ENCODE assay signal across 8 mouse cellular contexts in genomic region chr6:83325525-83326393, GRCm38 (mm10). TPM values are rescaled to one million over a fixed set of nuclear protein-coding genes. Genes with fewer than 3 reads are reported as not detected.
DNase-seq lines count a peak whose midpoint lies in the region; ATAC-seq and TF ChIP-seq lines count a peak whose summit lies in the region.

Gene Mthfd2 (minus strand): TSS chr6:83325908.
Gene Mob1a (plus strand): TSS chr6:83326016.

- under 1% methylated on average over 60 of the region's 65 CpGs for WGBS in heart, embryonic 12.5 days
- WGBS in kidney, postnatal 0 days = under 1% methylated on average over 65 of the region's 65 CpGs
- whole genome bisulfite sequencing in liver, embryonic 11.5 days = under 1% methylated on average over 65 of the region's 65 CpGs
- under 1% methylated on average over 65 of the region's 65 CpGs for WGBS in stomach, embryonic 14.5 days

- DNase-seq in CD4-positive helper T cell, adult 2 months (ENCODE audit: low read depth, low spot score) = peak; percentile 96
- DNase-seq in brain, embryonic 18.5 days (ENCODE audit: low read depth, low spot score) = peak; percentile 82
- peak; percentile 99 for DNase-seq in kidney, postnatal 0 days (ENCODE audit: low spot score)
- DNase-seq in liver, embryonic 11.5 days (ENCODE audit: low spot score) = peak; percentile 93
- peak; percentile 96 for DNase-seq in naive thymus-derived CD4-positive, alpha-beta T cell, adult 2 months (ENCODE audit: low read depth)

- peaks cover 13% of the 10 kb centered on the region for H3K36me3 ChIP-seq in heart, embryonic 12.5 days
- peaks cover 14% of the 10 kb centered on the region for H3K36me3 ChIP-seq in kidney, postnatal 0 days (ENCODE audit: insufficient read depth, low read length)
- peaks cover 13% of the 10 kb centered on the region for H3K36me3 ChIP-seq in liver, embryonic 11.5 days (ENCODE audit: control insufficient read depth, insufficient read depth, low read length)
- H3K36me3 ChIP-seq in stomach, embryonic 14.5 days (ENCODE audit: control insufficient read depth, insufficient read depth, low read length) = peaks cover 8% of the 10 kb centered on the region

- H3K27ac ChIP-seq in heart, embryonic 12.5 days (ENCODE audit: poor library complexity, severe bottlenecking) = peak within 1 kb of the TSS; percentile 94
- peak within 1 kb of the TSS; percentile 95 for H3K27ac ChIP-seq in kidney, postnatal 0 days
- H3K27ac ChIP-seq in liver, embryonic 11.5 days (ENCODE audit: low read depth, low read length) = peak within 1 kb of the TSS; percentile 86
- peak within 1 kb of the TSS; percentile 93 for H3K27ac ChIP-seq in stomach, embryonic 14.5 days (ENCODE audit: low read length)

- no peaks in the 10 kb centered on the region for H3K9me3 ChIP-seq in heart, embryonic 12.5 days (replicated peaks)
- no peaks in the 10 kb centered on the region for H3K9me3 ChIP-seq in kidney, postnatal 0 days (replicated peaks; ENCODE audit: low read length)
- no peaks in the 10 kb centered on the region for H3K9me3 ChIP-seq in liver, embryonic 11.5 days (ENCODE audit: control insufficient read depth, low read length)
- no peaks in the 10 kb centered on the region for H3K9me3 ChIP-seq in stomach, embryonic 14.5 days (ENCODE audit: control insufficient read depth, low read depth, low read length)

- H3K9ac ChIP-seq in heart, embryonic 12.5 days = peak within 1 kb of the TSS; percentile 91
- H3K9ac ChIP-seq in kidney, postnatal 0 days (ENCODE audit: low read depth, low read length) = peak within 1 kb of the TSS; percentile 90
- H3K9ac ChIP-seq in liver, embryonic 11.5 days (ENCODE audit: low read depth, low read length) = peak within 1 kb of the TSS; percentile 84
- peak within 1 kb of the TSS; percentile 80 for H3K9ac ChIP-seq in stomach, embryonic 14.5 days (replicated peaks; ENCODE audit: low read depth, low read length)

- no peak; the same call in 1 of the 2 replicates for TF ChIP-seq CTCF in kidney, postnatal 0 days (IDR thresholded peaks at IDR 0.05; ENCODE audit: low read depth)

- H3K4me3 ChIP-seq in heart, embryonic 12.5 days = peak within 1 kb of the TSS; percentile 80
- H3K4me3 ChIP-seq in kidney, postnatal 0 days (replicated peaks; ENCODE audit: low read depth, low read length) = peak within 1 kb of the TSS; percentile 88
- peak within 1 kb of the TSS; percentile 89 for H3K4me3 ChIP-seq in liver, embryonic 11.5 days (ENCODE audit: low read depth, low read length)
- peak within 1 kb of the TSS; percentile 94 for H3K4me3 ChIP-seq in stomach, embryonic 14.5 days (ENCODE audit: low read depth, low read length)

- H3K4me1 ChIP-seq in heart, embryonic 12.5 days (replicated peaks) = peaks cover 14% of the 10 kb centered on the region
- H3K4me1 ChIP-seq in kidney, postnatal 0 days (replicated peaks; ENCODE audit: insufficient read depth, low read length) = peaks cover 8% of the 10 kb centered on the region; the same call in 1 of the 2 replicates
- peaks cover 13% of the 10 kb centered on the region for H3K4me1 ChIP-seq in liver, embryonic 11.5 days (replicated peaks; ENCODE audit: control insufficient read depth, insufficient read depth, low read length)
- H3K4me1 ChIP-seq in stomach, embryonic 14.5 days (ENCODE audit: control insufficient read depth, insufficient read depth, low read length) = peaks cover 9% of the 10 kb centered on the region; the same call in 1 of the 2 replicates

- ATAC-seq in erythroid progenitor cell, adult 5-6 weeks (replicated peaks; ENCODE audit: low FRiP score, poor library complexity, severe bottlenecking) = peak; percentile 94
- ATAC-seq in heart, embryonic 12.5 days (ENCODE audit: insufficient number of reproducible peaks, low FRiP score) = peak; percentile 98
- ATAC-seq in kidney, postnatal 0 days (replicated peaks; ENCODE audit: low FRiP score, low read depth) = peak; percentile 98
- peak; percentile 97 for ATAC-seq in liver, embryonic 11.5 days (replicated peaks; ENCODE audit: low FRiP score)
- ATAC-seq in stomach, embryonic 14.5 days (ENCODE audit: insufficient number of reproducible peaks, insufficient read depth, low FRiP score, low read depth) = peak; percentile 96

- no peaks in the 10 kb centered on the region for H3K27me3 ChIP-seq in heart, embryonic 12.5 days (replicated peaks)
- H3K27me3 ChIP-seq in kidney, postnatal 0 days (ENCODE audit: insufficient read depth, low read length) = no peaks in the 10 kb centered on the region
- H3K27me3 ChIP-seq in liver, embryonic 11.5 days (replicated peaks; ENCODE audit: control insufficient read depth, insufficient read depth, low read length) = no peaks in the 10 kb centered on the region
- no peaks in the 10 kb centered on the region for H3K27me3 ChIP-seq in stomach, embryonic 14.5 days (ENCODE audit: control insufficient read depth, insufficient read depth, low read length)

- H3K4me2 ChIP-seq in heart, embryonic 12.5 days = peak within 1 kb of the TSS; percentile 86
- H3K4me2 ChIP-seq in kidney, postnatal 0 days (ENCODE audit: low read length) = peak within 1 kb of the TSS; percentile 57
- peak within 1 kb of the TSS; percentile 89 for H3K4me2 ChIP-seq in liver, embryonic 11.5 days
- H3K4me2 ChIP-seq in stomach, embryonic 14.5 days (replicated peaks; ENCODE audit: low read depth, low read length) = peak within 1 kb of the TSS; percentile 82

RNA-seq across cellular contexts. Expression of gene Mthfd2, which starts in this region (rescaled TPM):
- total RNA-seq in erythroid progenitor cell, adult 5-6 weeks (2015; ENCODE audit: low replicate concordance) = 34.8 and 56.6 TPM in 2 replicates
- total RNA-seq in erythroid progenitor cell, adult 5-6 weeks (2017; ENCODE audit: low replicate concordance) = 37.2 and 37.9 TPM in 2 replicates
- polyA plus RNA-seq in heart, embryonic 12.5 days (2016; fragmentation: Nextera tagmentation; extraction: Ambion mirVana) = 38.9 TPM in 2 replicates
- polyA plus RNA-seq in kidney, postnatal 0 days (2015; fragmentation: Nextera tagmentation; extraction: Ambion mirVana) = 21.6 and 25.8 TPM in 2 replicates
- 119 and 120 TPM in 2 replicates for polyA plus RNA-seq in liver, embryonic 11.5 days (2014; fragmentation: Nextera tagmentation; extraction: Ambion mirVana)
- 32.4 and 34.3 TPM in 2 replicates for polyA plus RNA-seq in stomach, embryonic 14.5 days (2014; fragmentation: Nextera tagmentation; extraction: Ambion mirVana)

RNA-seq across cellular contexts. Expression of gene Mob1a, which starts in this region (rescaled TPM):
- 94.3 and 94.8 TPM in 2 replicates for total RNA-seq in erythroid progenitor cell, adult 5-6 weeks (2015; ENCODE audit: low replicate concordance)
- total RNA-seq in erythroid progenitor cell, adult 5-6 weeks (2017; ENCODE audit: low replicate concordance) = 88.7 and 102 TPM in 2 replicates
- 42.6 and 43.3 TPM in 2 replicates for polyA plus RNA-seq in heart, embryonic 12.5 days (2016; fragmentation: Nextera tagmentation; extraction: Ambion mirVana)
- 46.8 and 50.6 TPM in 2 replicates for polyA plus RNA-seq in kidney, postnatal 0 days (2015; fragmentation: Nextera tagmentation; extraction: Ambion mirVana)
- 78.5 and 84.8 TPM in 2 replicates for polyA plus RNA-seq in liver, embryonic 11.5 days (2014; fragmentation: Nextera tagmentation; extraction: Ambion mirVana)
- 78.5 and 81.2 TPM in 2 replicates for polyA plus RNA-seq in stomach, embryonic 14.5 days (2014; fragmentation: Nextera tagmentation; extraction: Ambion mirVana)

Comparison
In these comparisons a context has a peak if more than half of its experiments do, and no peak if none do; other contexts are left out.
1. Peak in every context shown above with its lines: DNase-seq, ATAC-seq, H3K4me3 ChIP-seq and H3K27ac ChIP-seq.